Mouse (Mus musculus) cerebral cortex, adult 2 months (tissue): ENCODE measurements around the gene Ccdc85a.

Source experiments
- WGBS: fragments of 180-500 bp; shearing (Covaris S2); methylation state at CpG from one replicate; pipeline ENCODE4 v1.1.7; 2018; 5-methylcytosine and 5-hydroxymethylcytosine counted together

The Ccdc85a gene

DNA sequence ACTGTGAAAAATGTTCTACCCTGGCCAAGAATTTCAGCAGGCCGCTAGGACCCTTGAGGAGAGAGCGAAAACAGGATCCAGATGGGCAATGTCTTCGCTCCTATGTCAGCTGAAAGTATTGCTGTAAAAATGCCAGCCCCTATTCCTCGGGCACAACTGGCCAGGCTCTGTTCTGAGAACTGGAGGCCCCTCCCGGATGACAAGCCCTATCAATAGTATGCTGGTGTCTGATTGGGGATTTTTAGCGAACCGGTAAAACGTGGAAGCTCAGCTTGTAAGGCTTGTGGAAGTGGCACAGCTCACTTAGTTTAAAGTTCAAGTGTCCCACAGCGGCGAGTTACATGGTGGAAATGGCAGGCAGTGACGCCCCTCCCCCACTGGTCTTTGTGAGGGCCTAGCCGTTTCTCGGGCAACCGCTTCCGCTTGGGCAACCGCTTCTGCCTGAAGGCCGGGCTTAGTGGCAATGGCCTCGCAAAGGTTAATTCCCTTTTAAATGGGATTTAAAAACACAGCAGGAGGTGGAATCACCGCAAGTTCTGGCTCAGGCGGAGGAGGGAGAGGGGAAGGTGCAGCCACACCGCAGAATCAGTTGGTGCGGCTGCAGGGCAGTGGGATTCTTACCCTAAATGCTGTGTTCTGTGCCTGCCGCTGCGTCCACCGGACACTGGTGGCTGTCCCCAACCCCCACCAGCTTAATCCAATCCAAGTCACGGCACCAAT, 218.8 kb downstream of the Ccdc85a start:
- WGBS, result 6% methylated on average over 26 of the region's 26 CpGs

- 86% methylated on average over 2 of the region's 2 CpGs for WGBS
These were observed 240.7 kb downstream of the Ccdc85a start for GRCm38 (mm10) chr11:28343465-28343864.

DNA sequence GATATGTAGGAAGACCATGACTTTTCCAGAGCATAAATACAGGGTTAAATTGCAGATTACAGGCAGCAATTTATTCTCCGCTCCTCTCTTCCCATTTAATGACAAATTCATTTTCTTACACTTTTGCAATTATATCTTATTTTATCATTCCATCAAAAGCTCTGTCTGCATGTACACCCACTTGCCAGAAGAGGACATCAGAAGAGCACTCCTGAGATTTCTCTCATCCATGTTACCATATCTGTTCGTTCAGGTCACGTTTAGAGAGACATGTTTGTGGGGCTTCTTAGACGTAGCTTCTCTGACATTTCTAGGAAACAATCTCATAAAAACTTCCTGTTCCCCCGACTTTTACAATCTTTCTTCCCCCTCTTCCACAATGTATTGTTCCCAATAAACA, 242.2 kb downstream of the Ccdc85a start:
- 37% methylated on average over 5 of the region's 5 CpGs for WGBS

DNA sequence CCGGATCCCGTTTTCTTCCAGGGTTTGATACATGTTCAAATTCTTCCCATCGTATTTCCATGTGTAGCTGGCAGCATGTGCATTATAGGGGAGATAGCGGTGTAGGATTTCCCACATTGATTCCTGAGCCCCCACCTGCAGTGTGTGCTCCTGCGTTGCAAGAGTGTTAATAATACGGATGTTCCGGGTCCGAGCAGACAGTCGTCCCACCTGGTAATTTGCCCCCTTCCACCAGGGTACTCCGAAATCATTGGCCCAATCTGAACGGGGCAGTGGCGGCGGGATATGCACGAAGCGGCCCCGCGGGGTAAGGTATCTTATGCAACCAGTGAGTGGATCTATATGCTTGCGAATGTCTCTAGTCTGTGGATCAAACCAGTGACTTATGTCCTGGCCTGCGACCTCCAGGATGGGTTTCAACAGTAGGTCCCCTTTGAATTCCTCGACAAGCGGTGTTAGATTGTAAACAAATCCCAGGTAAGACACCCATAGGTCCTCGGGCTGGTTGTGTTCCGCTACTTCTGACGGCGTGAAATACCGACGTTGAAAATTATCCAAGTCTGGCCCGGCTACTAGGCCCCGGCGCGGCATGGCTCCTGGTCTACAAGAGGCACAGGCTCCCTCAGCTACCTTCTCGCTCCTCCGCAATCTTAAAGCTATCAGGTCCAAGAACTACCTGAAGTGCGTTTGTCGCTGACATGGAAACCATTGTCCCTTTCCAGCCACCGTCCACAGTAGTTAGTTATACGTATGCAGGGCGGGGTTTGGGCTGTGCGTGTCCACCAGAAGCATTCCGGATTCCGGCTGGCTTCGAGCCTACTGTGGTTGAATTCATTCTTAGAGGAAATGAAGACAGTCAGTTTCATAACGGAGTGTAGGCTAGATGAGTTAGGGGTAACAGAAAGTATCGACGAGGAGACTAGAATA, 244.6 kb downstream of the Ccdc85a start, which contains the start of gene Gm6685:
TSS of gene Gm6685 (minus strand) at position 644 of the 927 bp plus-strand sequence.
- WGBS, result 96% methylated on average over 45 of the region's 45 CpGs
